Comparison of ENCODE assay signal across 8 mouse cellular contexts in genomic region chr11:63518847-63519246, GRCm38 (mm10).
DNase-seq lines count a peak whose midpoint lies in the region; ATAC-seq lines count a peak whose summit lies in the region.
"Had no signal": no experiment of that assay in that cellular context is flagged by ENCODE, and none has a peak within 500 bp of the region (broad histone marks: within the 10 kb centered on the region; RNA-seq: fewer than 3 reads in every experiment).

No protein-coding gene starts in this region.

- WGBS in embryonic facial prominence, embryonic 14.5 days = 39% methylated on average over 6 of the region's 6 CpGs
- WGBS in stomach, embryonic 15.5 days = 33% methylated on average over 6 of the region's 6 CpGs

- H3K4me3 ChIP-seq in embryonic facial prominence, embryonic 14.5 days (ENCODE audit: low read depth, low read length) = no peak overlapping the region
- H3K4me3 ChIP-seq in stomach, embryonic 15.5 days (replicated peaks) = no peak overlapping the region
- H3K4me3 ChIP-seq: heart, adult 2 months had no signal

- no peak overlapping the region for H3K4me2 ChIP-seq in embryonic facial prominence, embryonic 14.5 days (ENCODE audit: low read depth, low read length)
- H3K4me2 ChIP-seq in stomach, embryonic 15.5 days = 0 out of 2 replicates have a peak overlapping the region, but pooled peaks have one; percentile 1

- 0 out of 2 replicates have a peak, but pooled peaks cover 7% of the 10 kb centered on the region for H3K9me3 ChIP-seq in embryonic facial prominence, embryonic 14.5 days (ENCODE audit: control insufficient read depth, low read length)
- no peaks in the 10 kb centered on the region for H3K9me3 ChIP-seq in stomach, embryonic 15.5 days

- peak; percentile 54 for DNase-seq in layer of hippocampus, adult 11-12 months (ENCODE audit: low spot score)
- no peak for DNase-seq in layer of hippocampus, adult 9-10 months (ENCODE audit: low spot score)
- peak; percentile 28 to 50 for DNase-seq in cerebellum, postnatal 10 days
- DNase-seq in embryonic facial prominence, embryonic 14.5 days (ENCODE audit: low spot score) = peak; percentile 86
- peak; percentile 70 for DNase-seq in kidney, postnatal 10 days

- peaks cover 10% of the 10 kb centered on the region; the same call in 1 of the 2 replicates for H3K4me1 ChIP-seq in embryonic facial prominence, embryonic 14.5 days (ENCODE audit: control insufficient read depth, insufficient read depth, low read length)
- H3K4me1 ChIP-seq in stomach, embryonic 15.5 days = no peaks in the 10 kb centered on the region

- H3K9ac ChIP-seq in embryonic facial prominence, embryonic 14.5 days (ENCODE audit: low read depth, low read length) = no peak overlapping the region
- no peak overlapping the region for H3K9ac ChIP-seq in stomach, embryonic 15.5 days

- no peaks in the 10 kb centered on the region for H3K36me3 ChIP-seq in embryonic facial prominence, embryonic 14.5 days (ENCODE audit: control insufficient read depth, insufficient read depth, low read length)
- H3K36me3 ChIP-seq in stomach, embryonic 15.5 days = no peaks in the 10 kb centered on the region

- ATAC-seq in embryonic facial prominence, embryonic 14.5 days (ENCODE audit: low read depth) = peak; percentile 53; the same call in 1 of the 2 replicates
- ATAC-seq in stomach, embryonic 15.5 days (ENCODE audit: insufficient read depth, low FRiP score, low read depth) = peak; percentile 72
- no peak for ATAC-seq in megakaryocyte progenitor cell, adult 5-6 weeks (replicated peaks; ENCODE audit: poor library complexity)

- no peaks in the 10 kb centered on the region for H3K27me3 ChIP-seq in embryonic facial prominence, embryonic 14.5 days (replicated peaks; ENCODE audit: control insufficient read depth, insufficient read depth, low read length)
- H3K27me3 ChIP-seq in stomach, embryonic 15.5 days (replicated peaks) = no peaks in the 10 kb centered on the region

- H3K27ac ChIP-seq in embryonic facial prominence, embryonic 14.5 days (replicated peaks; ENCODE audit: low read depth, low read length) = no peak overlapping the region
- no peak overlapping the region for H3K27ac ChIP-seq in stomach, embryonic 15.5 days
- H3K27ac ChIP-seq: heart, adult 2 months had no signal
